Mouse (Mus musculus): Measurements from ENCODE around the gene Car6. TPM values are rescaled to one million over a fixed set of nuclear protein-coding genes. Genes with fewer than 3 reads are reported as not detected.

The Car6 gene
- polyA plus RNA-seq, 1 experiment from 2014 or later, result not detected

DNA sequence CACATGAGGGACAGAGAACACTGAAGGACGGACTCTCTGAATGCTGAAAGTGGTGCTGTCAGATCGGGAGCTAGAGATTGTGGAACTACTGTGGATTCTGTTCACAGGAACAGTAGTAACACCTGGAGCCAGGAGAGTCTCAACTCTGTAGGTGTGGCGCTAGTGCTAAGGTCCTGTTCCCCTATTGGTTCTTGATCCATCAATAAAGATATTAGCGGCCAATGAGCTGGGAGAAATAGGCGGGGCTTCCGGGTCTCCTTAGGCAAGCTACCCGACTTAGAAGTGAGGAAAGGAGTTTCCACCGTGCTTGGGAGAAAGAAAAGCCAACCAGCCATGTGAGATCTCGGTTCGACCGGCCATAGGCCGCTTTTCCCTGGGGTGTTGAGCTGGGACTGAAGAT, 56.9 kb downstream of the Car6 start:
- no peaks in the 10 kb centered on the region for H3K4me1 ChIP-seq (replicated peaks; ENCODE audit: control insufficient read depth, insufficient read depth, low read length)
- H3K27me3 ChIP-seq (replicated peaks; ENCODE audit: control insufficient read depth, insufficient read depth, low read length), result no peaks in the 10 kb centered on the region
- DNase-seq (ENCODE audit: low spot score) (no peak), ATAC-seq (replicated peaks; ENCODE audit: low FRiP score) (no peak)
- H3K36me3 ChIP-seq (ENCODE audit: control insufficient read depth, insufficient read depth, low read length), result no peaks in the 10 kb centered on the region
- no peaks in the 10 kb centered on the region for H3K9me3 ChIP-seq (ENCODE audit: control insufficient read depth, low read length)
- H3K9ac ChIP-seq (ENCODE audit: low read depth, low read length), result no peak overlapping the region
- H3K4me2 ChIP-seq, result no peak overlapping the region; the same call in 1 of the 2 replicates
- no peak overlapping the region for H3K4me3 ChIP-seq (ENCODE audit: low read depth, low read length)
- no peak overlapping the region for H3K27ac ChIP-seq (ENCODE audit: low read depth, low read length)
- 20% methylated on average over 12 of the region's 12 CpGs for WGBS

DNA sequence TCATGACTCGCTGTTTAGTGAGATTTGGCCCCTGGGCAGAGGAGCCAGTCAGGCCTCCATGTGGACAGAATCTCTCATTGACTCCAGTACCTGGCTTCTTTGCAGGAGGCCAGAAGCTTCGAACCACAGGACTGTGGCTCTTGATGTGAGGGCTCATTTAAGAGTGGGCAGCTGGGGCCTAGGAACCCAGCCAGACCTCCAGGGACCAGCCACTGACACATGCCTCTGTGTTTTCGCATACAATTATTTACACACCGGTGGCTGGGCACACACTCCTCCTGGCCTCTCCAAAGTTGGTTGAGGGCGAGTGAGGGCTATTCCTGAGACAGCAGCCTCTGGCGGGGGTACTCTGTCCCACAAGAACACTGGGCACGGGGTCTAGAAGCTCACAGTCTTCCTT, 60.8 kb downstream of the Car6 start:
- H3K4me1 ChIP-seq (replicated peaks; ENCODE audit: control insufficient read depth, insufficient read depth, low read length), result peaks cover 6% of the 10 kb centered on the region
- H3K9me3 ChIP-seq (ENCODE audit: control insufficient read depth, low read length), result no peaks in the 10 kb centered on the region
- H3K9ac ChIP-seq (ENCODE audit: low read depth, low read length), result no peak overlapping the region
- no peaks in the 10 kb centered on the region for H3K36me3 ChIP-seq (ENCODE audit: control insufficient read depth, insufficient read depth, low read length)
- DNase-seq (ENCODE audit: low spot score) (no peak), ATAC-seq (replicated peaks; ENCODE audit: low FRiP score) (no peak)
- H3K4me2 ChIP-seq, result no peak overlapping the region
- WGBS, result 77% methylated on average over 7 of the region's 7 CpGs
- H3K27me3 ChIP-seq (replicated peaks; ENCODE audit: control insufficient read depth, insufficient read depth, low read length), result no peaks in the 10 kb centered on the region
- H3K4me3 ChIP-seq (ENCODE audit: low read depth, low read length), result no peak overlapping the region
- no peak overlapping the region for H3K27ac ChIP-seq (ENCODE audit: low read depth, low read length)

DNA sequence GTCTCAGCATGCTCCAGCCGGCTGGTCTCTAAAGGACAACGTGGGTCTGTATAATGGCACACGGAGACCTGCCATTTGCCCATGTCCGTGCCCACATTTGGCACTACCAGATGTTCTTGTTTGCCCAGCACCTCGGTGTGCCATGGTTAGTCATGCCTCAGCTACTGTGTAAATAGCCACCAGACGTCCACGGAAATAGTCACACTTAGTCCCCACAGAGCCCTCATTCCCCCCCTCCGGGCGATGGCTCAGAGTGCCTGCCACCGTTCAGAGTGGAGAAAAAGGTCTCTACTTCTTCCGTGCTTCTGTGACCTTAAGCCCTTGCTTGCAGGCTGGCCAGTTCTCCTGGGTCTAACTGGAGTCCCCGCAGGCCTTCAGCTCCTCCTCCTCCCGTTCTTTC, 62.0 kb downstream of the Car6 start:
- Histone ChIP-seq H3K4me2 (no peak overlapping the region), H3K4me1 (replicated peaks; ENCODE audit: control insufficient read depth, insufficient read depth, low read length) (peaks cover 6% of the 10 kb centered on the region), H3K27ac (ENCODE audit: low read depth, low read length) (no peak overlapping the region), H3K9ac (ENCODE audit: low read depth, low read length) (no peak overlapping the region), H3K4me3 (ENCODE audit: low read depth, low read length) (no peak overlapping the region), H3K9me3 (ENCODE audit: control insufficient read depth, low read length) (no peaks in the 10 kb centered on the region), H3K27me3 (replicated peaks; ENCODE audit: control insufficient read depth, insufficient read depth, low read length) (no peaks in the 10 kb centered on the region), H3K36me3 (ENCODE audit: control insufficient read depth, insufficient read depth, low read length) (no peaks in the 10 kb centered on the region)
- ATAC-seq (replicated peaks; ENCODE audit: low FRiP score) (no peak), DNase-seq (ENCODE audit: low spot score) (no peak)
- 72% methylated on average over 13 of the region's 13 CpGs for WGBS

DNA sequence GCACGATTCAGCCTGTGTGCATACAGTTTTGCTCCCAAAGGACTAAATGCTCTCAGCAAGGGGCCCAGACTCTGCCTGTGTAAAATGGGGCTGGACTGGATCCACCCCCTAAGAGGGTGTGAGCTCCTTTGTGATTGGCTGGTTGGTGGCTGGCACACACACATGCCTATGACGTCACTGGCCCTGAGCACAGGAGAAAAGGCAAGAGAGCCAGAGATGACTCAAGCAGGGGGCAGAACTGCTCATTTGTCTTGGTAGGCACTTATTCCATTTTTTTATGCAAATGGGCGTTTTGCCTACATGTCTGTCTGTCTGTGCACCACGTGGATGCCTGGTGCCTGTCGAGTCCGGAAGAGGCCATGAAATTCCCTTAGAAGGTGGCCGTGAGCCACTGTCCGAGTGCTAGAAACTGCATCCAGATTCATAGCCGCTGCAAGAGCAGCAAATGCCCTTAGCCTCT, 63.0 kb downstream of the Car6 start:
- Histone ChIP-seq H3K27ac (ENCODE audit: low read depth, low read length) (no peak overlapping the region), H3K9ac (ENCODE audit: low read depth, low read length) (no peak overlapping the region), H3K36me3 (ENCODE audit: control insufficient read depth, insufficient read depth, low read length) (no peaks in the 10 kb centered on the region), H3K9me3 (ENCODE audit: control insufficient read depth, low read length) (no peaks in the 10 kb centered on the region), H3K4me1 (replicated peaks; ENCODE audit: control insufficient read depth, insufficient read depth, low read length) (peaks cover 10% of the 10 kb centered on the region), H3K4me2 (peak overlapping the region; percentile 61), H3K27me3 (replicated peaks; ENCODE audit: control insufficient read depth, insufficient read depth, low read length) (no peaks in the 10 kb centered on the region), H3K4me3 (ENCODE audit: low read depth, low read length) (no peak overlapping the region; the same call in 1 of the 2 replicates)
- peak; percentile 88 for ATAC-seq (replicated peaks; ENCODE audit: low FRiP score)
- WGBS, result 20% methylated on average over 9 of the region's 9 CpGs
- peak; percentile 63 for DNase-seq (ENCODE audit: low spot score)

DNA sequence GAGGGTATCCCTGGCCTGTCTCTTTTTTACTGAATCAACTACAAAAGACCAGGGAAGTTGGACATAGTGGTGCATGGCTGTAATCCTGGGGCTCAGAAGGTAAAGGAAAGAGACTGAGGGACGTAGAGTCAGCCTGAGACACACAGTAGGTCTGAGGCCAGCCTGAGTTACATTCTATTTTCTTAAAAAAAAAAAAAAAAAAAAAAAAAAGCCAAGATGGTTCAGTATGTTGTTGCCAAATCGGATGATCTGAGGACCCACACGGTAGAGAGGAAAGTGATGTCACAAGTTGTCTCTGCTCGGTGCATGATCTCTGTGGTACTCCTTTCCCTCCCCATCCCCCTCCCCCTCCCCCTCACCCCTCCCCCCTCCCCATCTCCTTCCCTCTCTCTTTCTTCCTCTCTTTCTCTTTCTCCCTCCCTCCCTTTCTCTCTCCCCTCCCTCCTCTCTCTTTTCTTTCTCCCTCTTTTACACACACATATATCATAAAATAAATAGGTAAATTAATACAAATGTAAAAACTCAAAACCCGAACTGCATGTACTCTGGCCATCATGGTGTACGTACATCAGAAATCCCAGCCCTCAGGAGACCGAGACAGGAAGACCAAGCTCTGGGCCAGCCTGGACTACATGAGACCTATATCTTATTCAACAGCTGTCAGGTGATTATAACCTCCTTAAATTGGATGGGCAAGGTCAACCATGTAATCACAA, 63.6 kb downstream of the Car6 start:
- H3K36me3 ChIP-seq (ENCODE audit: control insufficient read depth, insufficient read depth, low read length), result no peaks in the 10 kb centered on the region
- no peaks in the 10 kb centered on the region for H3K9me3 ChIP-seq (ENCODE audit: control insufficient read depth, low read length)
- H3K27ac ChIP-seq (ENCODE audit: low read depth, low read length), result no peak overlapping the region
- no peaks in the 10 kb centered on the region for H3K27me3 ChIP-seq (replicated peaks; ENCODE audit: control insufficient read depth, insufficient read depth, low read length)
- H3K9ac ChIP-seq (ENCODE audit: low read depth, low read length), result no peak overlapping the region
- H3K4me3 ChIP-seq (ENCODE audit: low read depth, low read length), result no peak overlapping the region
- no peak for DNase-seq (ENCODE audit: low spot score)
- H3K4me2 ChIP-seq, result peak overlapping the region; percentile 61
- peak; percentile 24; the same call in 1 of the 2 replicates for ATAC-seq (replicated peaks; ENCODE audit: low FRiP score)
- WGBS, result 77% methylated on average over 7 of the region's 7 CpGs
- peaks cover 16% of the 10 kb centered on the region for H3K4me1 ChIP-seq (replicated peaks; ENCODE audit: control insufficient read depth, insufficient read depth, low read length)

Other genes starting within 250 kb of the Car6 start
- 2.9 and 3.1 TPM in 2 replicates for gene Spsb1, start 246.3 kb downstream of the Car6 start, polyA plus RNA-seq (2014; fragmentation: Nextera tagmentation; extraction: Ambion mirVana)
- 9.4 and 9.8 TPM in 2 replicates for gene H6pd, start 192.3 kb downstream of the Car6 start, polyA plus RNA-seq (2014; fragmentation: Nextera tagmentation; extraction: Ambion mirVana)
- 0.29 and 0.31 TPM in 2 replicates for gene Gpr157, start 114.0 kb downstream of the Car6 start, polyA plus RNA-seq (2014; fragmentation: Nextera tagmentation; extraction: Ambion mirVana)
- 0.14 and 0.48 TPM in 2 replicates for gene Slc2a5, start 82.0 kb downstream of the Car6 start, polyA plus RNA-seq (2014; fragmentation: Nextera tagmentation; extraction: Ambion mirVana)
- not detected in 2 replicates for gene Slc2a7, start 52.4 kb downstream of the Car6 start, polyA plus RNA-seq (2014; fragmentation: Nextera tagmentation; extraction: Ambion mirVana)
- gene Eno1, start 35.4 kb upstream of the Car6 start, polyA plus RNA-seq (2014; fragmentation: Nextera tagmentation; extraction: Ambion mirVana), result 2,392 and 2,590 TPM in 2 replicates
- gene Rere, start 80.3 kb upstream of the Car6 start, polyA plus RNA-seq (2014; fragmentation: Nextera tagmentation; extraction: Ambion mirVana), result 22.6 and 23.3 TPM in 2 replicates

All from liver, embryonic 11.5 days (tissue).